In genomic region chr8:108829305-108829717, GRCm38 (mm10) we compare ENCODE assay signal across 8 mouse cellular contexts.
DNase-seq lines count a peak whose midpoint lies in the region; ATAC-seq lines count a peak whose summit lies in the region.

No protein-coding gene starts in this region.

- H3K27ac ChIP-seq in heart, embryonic 10.5 days: peak overlapping the region; percentile 33; the same call in 1 of the 2 replicates
- no peak overlapping the region for H3K27ac ChIP-seq in embryonic facial prominence, embryonic 11.5 days (replicated peaks; ENCODE audit: low read depth, low read length)
- no peak overlapping the region for H3K27ac ChIP-seq in limb, embryonic 11.5 days (replicated peaks; ENCODE audit: low read depth, low read length)

- H3K9ac ChIP-seq in embryonic facial prominence, embryonic 11.5 days (replicated peaks; ENCODE audit: low read length): no peak overlapping the region
- H3K9ac ChIP-seq in limb, embryonic 11.5 days (ENCODE audit: low read length): no peak overlapping the region

- intact Hi-C loops in heart, postnatal 10 days (cut with DNase I): no loop called here

- H3K4me1 ChIP-seq in heart, embryonic 10.5 days: peaks cover 24% of the 10 kb centered on the region
- H3K4me1 ChIP-seq in embryonic facial prominence, embryonic 11.5 days (ENCODE audit: control insufficient read depth, insufficient read depth, low read length): peaks cover 2% of the 10 kb centered on the region; the same call in 1 of the 2 replicates
- peaks cover 26% of the 10 kb centered on the region for H3K4me1 ChIP-seq in limb, embryonic 11.5 days (ENCODE audit: control insufficient read depth, insufficient read depth, low read length)

- H3K27me3 ChIP-seq in heart, embryonic 10.5 days (ENCODE audit: insufficient read depth, poor library complexity, severe bottlenecking): no peaks in the 10 kb centered on the region
- H3K27me3 ChIP-seq in embryonic facial prominence, embryonic 11.5 days (ENCODE audit: control insufficient read depth, insufficient read depth, low read length): no peaks in the 10 kb centered on the region
- no peaks in the 10 kb centered on the region for H3K27me3 ChIP-seq in limb, embryonic 11.5 days (ENCODE audit: control insufficient read depth, insufficient read depth, low read length)

- 61% methylated on average over 12 of the region's 12 CpGs for WGBS in heart, embryonic 10.5 days
- WGBS in embryonic facial prominence, embryonic 11.5 days: 33% methylated on average over 11 of the region's 12 CpGs
- WGBS in limb, embryonic 11.5 days: 38% methylated on average over 12 of the region's 12 CpGs

- no peak for DNase-seq in heart, embryonic 10.5 days (ENCODE audit: low spot score)
- DNase-seq in heart, adult 8-10 months (ENCODE audit: low spot score): no peak
- peak; percentile 54 for DNase-seq in embryonic facial prominence, embryonic 11.5 days (ENCODE audit: low spot score)
- peak; percentile 48 to 50 for DNase-seq in heart, postnatal 10 days
- DNase-seq in limb, embryonic 11.5 days (ENCODE audit: low spot score): peak; percentile 65
- DNase-seq in right cerebral cortex, postnatal 25 days: peak; percentile 28
- no peak for DNase-seq in thymus, postnatal 4 days
- DNase-seq in thymus, postnatal 25 days: no peak

- no peak overlapping the region for H3K4me2 ChIP-seq in embryonic facial prominence, embryonic 11.5 days (ENCODE audit: low read depth, low read length)
- H3K4me2 ChIP-seq in limb, embryonic 11.5 days (ENCODE audit: low read depth, severe bottlenecking): no peak overlapping the region

- H3K36me3 ChIP-seq in heart, embryonic 10.5 days: 0 out of 2 replicates have a peak, but pooled peaks cover 2% of the 10 kb centered on the region
- H3K36me3 ChIP-seq in embryonic facial prominence, embryonic 11.5 days (replicated peaks; ENCODE audit: control insufficient read depth, insufficient read depth, low read depth, low read length): no peaks in the 10 kb centered on the region
- no peaks in the 10 kb centered on the region for H3K36me3 ChIP-seq in limb, embryonic 11.5 days (ENCODE audit: control insufficient read depth, insufficient read depth, low read length)

- no peaks in the 10 kb centered on the region for H3K9me3 ChIP-seq in heart, embryonic 10.5 days
- no peaks in the 10 kb centered on the region for H3K9me3 ChIP-seq in embryonic facial prominence, embryonic 11.5 days (replicated peaks; ENCODE audit: control insufficient read depth, low read length)
- H3K9me3 ChIP-seq in limb, embryonic 11.5 days (ENCODE audit: control insufficient read depth, low read length): no peaks in the 10 kb centered on the region

- ATAC-seq in embryonic facial prominence, embryonic 11.5 days (replicated peaks; ENCODE audit: insufficient number of reproducible peaks, low FRiP score, low TSS enrichment, low read depth): peak; percentile 82; the same call in 1 of the 2 replicates
- peak; percentile 70 for ATAC-seq in limb, embryonic 11.5 days (ENCODE audit: insufficient number of reproducible peaks, low FRiP score, low TSS enrichment, low read depth)

- no peak overlapping the region for H3K4me3 ChIP-seq in heart, embryonic 10.5 days
- no peak overlapping the region for H3K4me3 ChIP-seq in embryonic facial prominence, embryonic 11.5 days (ENCODE audit: low read depth, low read length)
- H3K4me3 ChIP-seq in limb, embryonic 11.5 days (ENCODE audit: low read depth, low read length): no peak overlapping the region

Comparison
In these comparisons a context has a peak if more than half of its experiments do, and no peak if none do; other contexts are left out.
1. DNase-seq: peak in embryonic facial prominence, embryonic 11.5 days (single experiment), heart, postnatal 10 days (2 of 2), limb, embryonic 11.5 days (single experiment) and right cerebral cortex, postnatal 25 days (single experiment); none in heart, embryonic 10.5 days (single experiment), heart, adult 8-10 months (single experiment), thymus, postnatal 4 days (single experiment) and thymus, postnatal 25 days (single experiment).